Mouse (Mus musculus) neural tube, embryonic 11.5 days (tissue): ENCODE measurements around the gene Tmem19. TPM values are rescaled to one million over a fixed set of nuclear protein-coding genes. Genes with fewer than 3 reads are reported as not detected.

ENCODE experiments used
- ATAC-seq: fragments of 200-750 bp; cut with Nextera tagmentation; 2 replicates; pipeline ENCODE4 v1.8.0; 2017; ENCODE audit warnings: moderate number of reproducible peaks, mild to moderate bottlenecking, moderate TSS enrichment, moderate library complexity; ENCODE audit not compliant: insufficient read depth, low FRiP score, low TSS enrichment
- DNase-seq: peaks from one replicate; pipeline ENCODE4 v3.0.0-alpha.2; 2015; ENCODE audit warnings: low spot score
- H3K27ac ChIP-seq: fragments of 300-500 bp; sonication (generic); 2 replicates; pipeline ENCODE4 v1.5.1; 2014; ENCODE audit warnings: low read depth, mild to moderate bottlenecking, low read length
- H3K27me3 ChIP-seq: fragments of 300-500 bp; sonication (generic); 2 replicates; pipeline ENCODE4 v1.6.1; 2014; ENCODE audit warnings: mild to moderate bottlenecking, low read length, mixed read lengths; ENCODE audit not compliant: control insufficient read depth, insufficient read depth
- H3K36me3 ChIP-seq: fragments of 300-500 bp; sonication (generic); 2 replicates; pipeline ENCODE4 v1.6.1; 2014; ENCODE audit warnings: mild to moderate bottlenecking, low read length, moderate library complexity, mixed read lengths; ENCODE audit not compliant: control insufficient read depth, insufficient read depth
- H3K4me1 ChIP-seq: fragments of 300-500 bp; sonication (generic); 2 replicates; pipeline ENCODE4 v1.6.1; 2014; ENCODE audit warnings: low read length, mixed read lengths; ENCODE audit not compliant: control insufficient read depth, insufficient read depth
- H3K4me2 ChIP-seq: fragments of 300-500 bp; sonication (generic); 2 replicates; pipeline ENCODE4 v1.6.1; 2014; ENCODE audit warnings: low read depth, mild to moderate bottlenecking, moderate library complexity
- H3K4me3 ChIP-seq: fragments of 300-500 bp; sonication (generic); 2 replicates; pipeline ENCODE4 v1.5.1; 2014; ENCODE audit warnings: low read depth, low read length
- H3K9ac ChIP-seq: fragments of 300-500 bp; sonication (generic); 2 replicates; pipeline ENCODE4 v1.6.1; 2014; ENCODE audit warnings: mild to moderate bottlenecking, low read length
- H3K9me3 ChIP-seq: fragments of 300-500 bp; sonication (generic); 2 replicates; pipeline ENCODE4 v1.6.1; 2016; ENCODE audit warnings: low read length; ENCODE audit not compliant: control insufficient read depth
- WGBS: fragments of 180-500 bp; shearing (Covaris S2); extraction: QIAGEN DNeasy Blood & Tissue Kit; methylation state at CpG from one replicate; pipeline ENCODE4 v1.1.7; 2014; 5-methylcytosine and 5-hydroxymethylcytosine counted together
- polyA plus RNA-seq: library from polyadenylated mRNA; unstranded; fragments of >200 nt; fragmentation: Nextera tagmentation; extraction: Ambion mirVana; gene quantifications from 2 replicates; pipeline ENCODE4 v1.2.1, GENCODE M21; 2014

Gene Tmem19
- polyA plus RNA-seq, 1 experiment from 2014 or later, result 36.7 TPM

DNA sequence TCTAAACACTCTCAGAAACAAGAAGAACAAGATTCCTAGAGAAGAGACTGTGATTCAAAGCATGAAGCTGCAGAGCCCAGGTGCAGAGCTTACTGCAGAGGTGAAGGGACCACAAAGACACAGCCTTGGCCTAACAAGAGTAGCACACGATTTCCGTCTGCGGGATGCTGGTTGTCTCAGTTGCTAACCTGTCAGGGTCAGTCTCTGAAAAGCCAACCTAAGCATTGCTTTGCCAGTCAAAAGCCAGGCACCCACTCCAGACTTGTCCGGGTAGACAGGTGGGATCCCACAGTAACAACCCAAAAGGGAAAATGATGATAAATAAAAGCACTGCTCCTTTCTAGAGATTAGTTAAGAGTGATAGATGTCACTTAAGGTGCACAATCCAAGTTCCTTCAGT lies 53.1 kb downstream of the Tmem19 start:
- Histone ChIP-seq H3K27me3 (no peaks in the 10 kb centered on the region), H3K9ac (no peak overlapping the region), H3K36me3 (no peaks in the 10 kb centered on the region), H3K27ac (no peak overlapping the region), H3K4me1 (peaks cover 11% of the 10 kb centered on the region), H3K4me3 (no peak overlapping the region), H3K4me2 (no peak overlapping the region), H3K9me3 (no peaks in the 10 kb centered on the region)
- 91% methylated on average over 4 of the region's 4 CpGs for WGBS
- ATAC-seq (no peak), DNase-seq (no peak)

DNA sequence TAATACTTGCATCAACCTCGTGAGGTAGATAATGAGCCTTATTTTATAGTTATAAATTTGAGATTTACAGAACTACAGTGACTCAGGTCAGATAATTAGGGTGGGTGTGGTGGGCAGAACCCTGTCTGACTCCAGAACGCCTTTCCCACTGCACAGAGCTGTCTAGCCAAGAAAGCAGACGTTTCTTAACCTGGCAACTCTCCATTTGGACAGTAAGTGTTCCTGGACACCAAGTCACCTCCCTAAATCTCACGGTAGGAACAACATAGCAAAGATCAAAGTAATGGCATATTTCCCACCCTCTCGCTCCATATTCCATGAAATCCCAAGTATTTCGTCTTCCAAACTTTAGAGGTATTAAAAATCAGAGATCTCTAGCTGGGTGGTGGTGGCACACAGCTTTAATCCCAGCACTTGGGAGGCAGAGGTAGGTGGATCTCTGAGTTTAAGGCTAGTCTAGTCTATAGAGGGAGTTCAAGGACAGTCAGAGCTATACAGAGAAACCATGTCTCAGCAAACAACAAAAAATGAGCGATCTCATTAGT lies 54.9 kb downstream of the Tmem19 start:
- Histone ChIP-seq H3K4me2 (no peak overlapping the region), H3K36me3 (no peaks in the 10 kb centered on the region), H3K9ac (no peak overlapping the region), H3K27ac (no peak overlapping the region), H3K27me3 (no peaks in the 10 kb centered on the region), H3K4me3 (no peak overlapping the region), H3K4me1 (no peaks in the 10 kb centered on the region; the same call in 1 of the 2 replicates), H3K9me3 (no peaks in the 10 kb centered on the region)
- 89% methylated on average over 7 of the region's 7 CpGs for WGBS
- DNase-seq (no peak), ATAC-seq (no peak)

GRCm38 (mm10) chr10:115298683-115299082 lies 63.6 kb downstream of the Tmem19 start:
- Histone ChIP-seq H3K4me2 (no peak overlapping the region), H3K27me3 (no peaks in the 10 kb centered on the region), H3K9ac (no peak overlapping the region), H3K4me3 (no peak overlapping the region), H3K4me1 (no peaks in the 10 kb centered on the region), H3K27ac (no peak overlapping the region), H3K9me3 (no peaks in the 10 kb centered on the region), H3K36me3 (peaks cover 7% of the 10 kb centered on the region)
- WGBS, result 94% methylated on average over 4 of the region's 4 CpGs
- ATAC-seq (no peak), DNase-seq (no peak)

- no peak overlapping the region for H3K4me2 ChIP-seq
- H3K27me3 ChIP-seq, result no peaks in the 10 kb centered on the region
- no peaks in the 10 kb centered on the region for H3K9me3 ChIP-seq
- WGBS, result 92% methylated on average over 5 of the region's 5 CpGs
- H3K9ac ChIP-seq, result no peak overlapping the region
- H3K4me3 ChIP-seq, result no peak overlapping the region
- H3K4me1 ChIP-seq, result no peaks in the 10 kb centered on the region
- ATAC-seq (no peak), DNase-seq (no peak)
- H3K36me3 ChIP-seq, result peaks cover 7% of the 10 kb centered on the region
- no peak overlapping the region for H3K27ac ChIP-seq
These were observed 64.7 kb downstream of the Tmem19 start for GRCm38 (mm10) chr10:115297582-115297981.

GRCm38 (mm10) chr10:115296401-115296935 lies 65.8 kb downstream of the Tmem19 start:
- peaks cover 7% of the 10 kb centered on the region for H3K36me3 ChIP-seq
- no peaks in the 10 kb centered on the region for H3K4me1 ChIP-seq
- ATAC-seq (no peak), DNase-seq (no peak)
- no peaks in the 10 kb centered on the region for H3K27me3 ChIP-seq
- H3K9ac ChIP-seq, result no peak overlapping the region
- WGBS, result 88% methylated on average over 9 of the region's 9 CpGs
- no peak overlapping the region for H3K4me3 ChIP-seq
- no peaks in the 10 kb centered on the region for H3K9me3 ChIP-seq
- no peak overlapping the region for H3K4me2 ChIP-seq
- H3K27ac ChIP-seq, result no peak overlapping the region

GRCm38 (mm10) chr10:115295162-115295561 lies 67.1 kb downstream of the Tmem19 start:
- H3K4me3 ChIP-seq, result no peak overlapping the region
- no peak overlapping the region for H3K9ac ChIP-seq
- H3K27me3 ChIP-seq, result no peaks in the 10 kb centered on the region
- WGBS, result 90% methylated on average over 3 of the region's 3 CpGs
- H3K4me2 ChIP-seq, result no peak overlapping the region
- H3K36me3 ChIP-seq, result peaks cover 9% of the 10 kb centered on the region
- no peak overlapping the region for H3K27ac ChIP-seq
- H3K9me3 ChIP-seq, result no peaks in the 10 kb centered on the region
- no peaks in the 10 kb centered on the region for H3K4me1 ChIP-seq
- DNase-seq (no peak), ATAC-seq (no peak)

DNA sequence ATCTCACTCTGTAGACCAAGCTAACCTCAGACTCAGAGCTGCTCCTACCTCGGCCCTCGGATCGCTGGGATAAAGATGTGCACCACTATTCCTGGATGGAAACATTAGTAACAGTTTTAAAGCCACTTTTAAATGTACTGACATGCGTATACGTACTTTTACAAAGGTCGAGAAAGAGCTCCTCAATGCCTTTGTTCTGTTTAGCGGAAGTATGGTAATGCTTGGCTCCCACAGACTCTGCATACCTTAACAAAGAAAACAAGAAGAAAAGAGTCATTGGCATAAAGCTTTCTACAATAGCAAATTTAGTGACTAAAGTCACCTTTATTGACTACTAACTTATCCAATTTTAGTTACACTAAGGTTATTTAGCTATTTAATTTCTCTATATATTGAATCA lies 67.6 kb downstream of the Tmem19 start:
- Histone ChIP-seq H3K4me1 (no peaks in the 10 kb centered on the region), H3K4me2 (no peak overlapping the region), H3K9me3 (no peaks in the 10 kb centered on the region), H3K36me3 (peaks cover 9% of the 10 kb centered on the region), H3K9ac (no peak overlapping the region), H3K27me3 (no peaks in the 10 kb centered on the region), H3K27ac (no peak overlapping the region), H3K4me3 (no peak overlapping the region)
- 90% methylated on average over 7 of the region's 7 CpGs for WGBS
- DNase-seq (no peak), ATAC-seq (no peak)

- H3K9me3 ChIP-seq, result no peaks in the 10 kb centered on the region
- no peak overlapping the region for H3K9ac ChIP-seq
- H3K27ac ChIP-seq, result no peak overlapping the region
- DNase-seq (no peak), ATAC-seq (no peak)
- H3K4me3 ChIP-seq, result no peak overlapping the region
- H3K4me2 ChIP-seq, result no peak overlapping the region
- peaks cover 9% of the 10 kb centered on the region for H3K36me3 ChIP-seq
- 92% methylated on average over 7 of the region's 7 CpGs for WGBS
- H3K4me1 ChIP-seq, result no peaks in the 10 kb centered on the region
- no peaks in the 10 kb centered on the region for H3K27me3 ChIP-seq
These were observed 68.4 kb downstream of the Tmem19 start for GRCm38 (mm10) chr10:115293946-115294345.

DNA sequence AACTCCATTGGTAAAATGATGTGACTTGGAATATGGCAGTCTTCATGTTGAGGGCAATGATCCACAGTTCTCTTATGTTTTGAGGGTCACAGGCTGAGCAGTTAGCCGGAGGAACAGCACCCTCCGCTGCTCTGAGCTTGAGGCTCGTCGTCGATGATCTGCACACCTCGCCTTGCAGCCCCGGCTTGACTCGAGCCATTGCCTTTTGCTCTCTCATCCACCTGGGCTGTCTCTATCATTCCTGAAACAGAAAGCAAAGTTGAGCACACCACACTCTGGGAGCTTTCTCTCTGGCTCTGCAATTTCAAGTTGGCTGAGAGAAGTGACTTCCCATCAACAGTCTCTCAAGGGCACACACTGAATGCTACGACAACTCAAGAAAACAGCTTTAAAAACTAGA lies 71.6 kb downstream of the Tmem19 start:
- H3K9me3 ChIP-seq, result no peaks in the 10 kb centered on the region
- DNase-seq (no peak), ATAC-seq (no peak)
- no peak overlapping the region for H3K27ac ChIP-seq
- H3K4me2 ChIP-seq, result no peak overlapping the region
- no peaks in the 10 kb centered on the region for H3K4me1 ChIP-seq
- H3K4me3 ChIP-seq, result no peak overlapping the region
- peaks cover 15% of the 10 kb centered on the region for H3K36me3 ChIP-seq
- 94% methylated on average over 9 of the region's 9 CpGs for WGBS
- H3K9ac ChIP-seq, result no peak overlapping the region
- no peaks in the 10 kb centered on the region for H3K27me3 ChIP-seq
